Mouse (Mus musculus): ENCODE results near the gene Pygo2.

The Pygo2 gene

GRCm38 (mm10) chr3:89456726-89457665 is 27.0 kb downstream of the Pygo2 start:
- peak; percentile 76 for DNase-seq (ENCODE audit: low spot score)

GRCm38 (mm10) chr3:89458372-89458964 is 28.5 kb downstream of the Pygo2 start:
- DNase-seq (ENCODE audit: low spot score): no peak

- DNase-seq (ENCODE audit: low spot score): peak; percentile 93
Observed at GRCm38 (mm10) chr3:89458965-89459807, 29.2 kb downstream of the Pygo2 start.

- no peak for DNase-seq (ENCODE audit: low spot score)
Observed at GRCm38 (mm10) chr3:89468268-89468667, 38.3 kb downstream of the Pygo2 start.

GRCm38 (mm10) chr3:89472280-89472679 is 42.3 kb downstream of the Pygo2 start:
- DNase-seq (ENCODE audit: low spot score): no peak

- DNase-seq (ENCODE audit: low spot score): no peak
Observed at GRCm38 (mm10) chr3:89473838-89474237, 43.8 kb downstream of the Pygo2 start.

GRCm38 (mm10) chr3:89479055-89479454 is 49.0 kb downstream of the Pygo2 start:
- no peak for DNase-seq (ENCODE audit: low spot score)

- DNase-seq (ENCODE audit: low spot score): no peak
Observed at GRCm38 (mm10) chr3:89481488-89481887, 51.5 kb downstream of the Pygo2 start.

GRCm38 (mm10) chr3:89482249-89482648 is 52.2 kb downstream of the Pygo2 start:
- DNase-seq (ENCODE audit: low spot score): no peak

All from layer of hippocampus, adult 11-12 months (tissue).